Mouse (Mus musculus) cerebellum, adult 2 months (tissue): Measurements from ENCODE around the gene Igf1r. TPM values are rescaled to one million over a fixed set of nuclear protein-coding genes. Genes with fewer than 3 reads are reported as not detected.

Experiments
- DNase-seq, 2 experiments: peaks; one replicate each; pipeline ENCODE4 v3.0.0; 2021
- H3K27ac ChIP-seq: fragments of 200-500 bp; 2 replicates; pipeline ENCODE4 v1.5.1; 2012; ENCODE audit warnings: low read length, control low read depth, inconsistent platforms; ENCODE audit not compliant: insufficient read depth
- H3K27me3 ChIP-seq: fragments of 200-500 bp; 2 replicates; pipeline ENCODE4 v1.6.1; 2012; ENCODE audit warnings: inconsistent platforms, mild to moderate bottlenecking, low read length, moderate library complexity; ENCODE audit not compliant: control insufficient read depth, insufficient read depth
- H3K4me1 ChIP-seq: fragments of 200-500 bp; 2 replicates; pipeline ENCODE4 v1.6.1; 2011; ENCODE audit warnings: low read length; ENCODE audit not compliant: control insufficient read depth, insufficient read depth
- H3K4me3 ChIP-seq: fragments of 200-500 bp; replicated peaks from 2 replicates; pipeline ENCODE3; 2011; ENCODE audit warnings: mild to moderate bottlenecking, low read depth, low read length, control low read depth; ENCODE audit not compliant: insufficient read depth
- CTCF ChIP-seq: fragments of 200-500 bp; IDR thresholded peaks from 2 replicates; pipeline ENCODE4 v1.5.1; 2011; ENCODE audit warnings: low read depth, mild to moderate bottlenecking, control low read depth, low read length, moderate library complexity, borderline replicate concordance; ENCODE audit not compliant: insufficient read depth
- POLR2A ChIP-seq: fragments of 200-500 bp; IDR thresholded peaks from 2 replicates; pipeline ENCODE4 v1.6.1; 2011; ENCODE audit warnings: low read length, control low read depth, borderline replicate concordance; ENCODE audit not compliant: insufficient read depth
- WGBS: fragments of 180-500 bp; shearing (Covaris S2); methylation state at CpG from one replicate; pipeline ENCODE4 v1.1.7; 2018; 5-methylcytosine and 5-hydroxymethylcytosine counted together
- polyA plus RNA-seq: library from polyadenylated mRNA; depleted of rRNA; stranded (reverse); fragments of >200 nt; gene quantifications from 2 replicates; pipeline ENCODE4 v1.2.3, GENCODE M21; 2012

The Igf1r gene
- polyA plus RNA-seq, 1 experiment = 20.5 TPM

DNA sequence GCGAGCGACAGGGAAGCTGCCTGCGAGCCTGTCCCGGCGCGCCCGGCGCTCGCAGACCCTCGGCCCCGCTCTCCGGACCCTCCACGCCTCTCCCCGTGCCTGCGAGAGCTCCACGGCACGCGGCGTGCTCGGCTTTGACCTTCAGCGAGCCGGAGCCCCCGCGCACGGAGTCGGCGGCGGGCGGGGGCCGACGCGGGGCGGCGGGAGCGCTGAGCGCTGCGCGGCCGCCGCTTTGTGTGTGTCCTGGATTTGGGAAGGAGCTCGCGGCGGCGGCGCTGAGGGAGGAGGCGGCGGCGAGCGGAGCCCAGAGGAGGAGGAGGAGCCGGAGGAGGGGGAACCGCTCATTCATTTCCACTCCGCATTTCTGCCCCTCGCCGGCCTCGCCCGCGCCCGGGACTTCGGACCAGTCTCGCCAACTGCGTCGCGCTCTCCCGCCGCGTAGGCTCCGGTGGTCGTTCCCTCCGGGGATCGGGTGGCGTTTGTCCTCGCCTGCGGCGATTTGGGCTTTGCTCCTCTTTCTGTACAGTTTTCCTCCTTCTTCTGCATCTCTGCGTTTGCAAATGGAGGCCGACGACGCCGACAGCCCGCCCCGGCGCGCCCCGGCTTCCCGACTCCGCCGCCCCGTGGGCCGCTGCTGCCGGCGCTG lies 468 bp upstream of the Igf1r start:
- H3K4me3 ChIP-seq = peak overlapping the region; percentile 100
- WGBS = 1% methylated on average over 85 of the region's 91 CpGs
- peaks cover 2% of the 10 kb centered on the region; the same call in 1 of the 2 replicates for H3K4me1 ChIP-seq
- TF ChIP-seq CTCF (no peak), POLR2A (no peak)
- peak overlapping the region; percentile 100 for H3K27ac ChIP-seq
- H3K27me3 ChIP-seq = no peaks in the 10 kb centered on the region; the same call in 1 of the 2 replicates
- DNase-seq = peak; percentile 87 to 88

GRCm38 (mm10) chr7:67953764-67954242 lies 1.2 kb downstream of the Igf1r start:
- H3K4me1 ChIP-seq = peaks cover 6% of the 10 kb centered on the region; the same call in 1 of the 2 replicates
- DNase-seq = peak in 1 of 2 experiments; percentile 40
- under 1% methylated on average over 23 of the region's 23 CpGs for WGBS
- no peak overlapping the region for H3K27ac ChIP-seq
- peak overlapping the region; percentile 100 for H3K4me3 ChIP-seq
- no peaks in the 10 kb centered on the region; the same call in 1 of the 2 replicates for H3K27me3 ChIP-seq
- TF ChIP-seq POLR2A (no peak), CTCF (no peak)

DNA sequence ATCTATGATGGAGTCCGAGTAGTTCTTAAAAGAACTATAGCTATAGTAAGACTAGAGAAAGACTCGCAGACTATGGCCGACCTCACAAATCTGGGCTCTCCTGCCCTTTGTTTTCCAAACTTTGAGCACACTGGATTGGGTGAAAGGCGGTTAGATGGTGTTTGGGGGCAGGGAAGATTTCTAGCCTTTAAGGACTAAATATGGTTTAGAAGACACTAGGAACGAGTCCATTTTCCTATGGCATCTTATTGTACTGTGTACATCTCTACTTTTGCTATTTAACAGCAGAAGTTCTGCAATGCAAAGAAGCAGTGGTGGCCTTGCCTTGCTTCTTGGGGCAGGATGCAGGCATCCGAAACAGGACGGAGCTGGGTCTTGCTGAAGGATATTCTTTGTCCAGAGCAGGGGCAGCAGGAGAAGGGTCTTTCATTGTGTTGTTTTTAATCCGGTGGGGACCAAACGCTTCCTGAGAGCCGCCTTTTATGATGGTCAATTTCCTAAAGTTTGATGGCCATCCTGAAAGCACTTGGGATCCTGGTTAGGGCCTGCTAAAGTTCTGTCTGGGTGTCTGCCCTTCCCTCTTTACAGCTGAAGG lies 2.1 kb downstream of the Igf1r start:
- Histone ChIP-seq H3K27ac (no peak overlapping the region), H3K4me3 (peak overlapping the region; percentile 30), H3K4me1 (peaks cover 6% of the 10 kb centered on the region; the same call in 1 of the 2 replicates), H3K27me3 (no peaks in the 10 kb centered on the region)
- no peak for DNase-seq
- 24% methylated on average over 10 of the region's 10 CpGs for WGBS
- TF ChIP-seq POLR2A (no peak), CTCF (no peak)

DNA sequence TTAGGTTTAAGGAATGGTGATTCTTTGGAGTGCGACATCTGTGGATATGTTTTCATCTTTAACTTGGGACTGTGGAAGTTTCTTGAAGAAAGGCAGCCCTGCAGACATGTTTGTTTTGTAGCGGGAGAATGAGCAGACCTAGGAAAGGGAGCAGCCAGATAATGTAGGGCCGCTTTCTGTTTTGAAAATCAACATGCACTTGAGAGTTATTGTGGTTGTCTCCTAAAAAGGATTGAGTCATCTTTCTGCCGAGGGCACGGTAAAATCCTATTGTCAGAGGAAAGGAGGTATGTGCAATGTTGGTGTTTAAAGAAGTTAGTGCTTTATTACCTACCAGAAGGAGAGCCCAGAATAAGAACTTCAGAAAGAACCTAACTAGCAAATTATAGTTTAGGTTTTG lies 2.6 kb downstream of the Igf1r start:
- Histone ChIP-seq H3K4me3 (no peak overlapping the region), H3K27ac (no peak overlapping the region), H3K27me3 (no peaks in the 10 kb centered on the region), H3K4me1 (peaks cover 6% of the 10 kb centered on the region; the same call in 1 of the 2 replicates)
- no peak for DNase-seq
- 33% methylated on average over 5 of the region's 5 CpGs for WGBS
- TF ChIP-seq POLR2A (no peak), CTCF (no peak)

- Histone ChIP-seq H3K4me3 (no peak overlapping the region), H3K27ac (no peak overlapping the region), H3K27me3 (no peaks in the 10 kb centered on the region), H3K4me1 (peaks cover 6% of the 10 kb centered on the region; the same call in 1 of the 2 replicates)
- no peak for DNase-seq
- 85% methylated on average over 6 of the region's 6 CpGs for WGBS
- TF ChIP-seq CTCF (no peak), POLR2A (no peak)
These were observed 4.7 kb downstream of the Igf1r start for GRCm38 (mm10) chr7:67957376-67957775.

GRCm38 (mm10) chr7:67958045-67958444 lies 5.4 kb downstream of the Igf1r start:
- H3K4me3 ChIP-seq = no peak overlapping the region
- no peak overlapping the region for H3K27ac ChIP-seq
- DNase-seq = no peak
- TF ChIP-seq CTCF (no peak), POLR2A (no peak)
- H3K27me3 ChIP-seq = no peaks in the 10 kb centered on the region
- 28% methylated on average over 18 of the region's 18 CpGs for WGBS
- peaks cover 6% of the 10 kb centered on the region; the same call in 1 of the 2 replicates for H3K4me1 ChIP-seq

DNA sequence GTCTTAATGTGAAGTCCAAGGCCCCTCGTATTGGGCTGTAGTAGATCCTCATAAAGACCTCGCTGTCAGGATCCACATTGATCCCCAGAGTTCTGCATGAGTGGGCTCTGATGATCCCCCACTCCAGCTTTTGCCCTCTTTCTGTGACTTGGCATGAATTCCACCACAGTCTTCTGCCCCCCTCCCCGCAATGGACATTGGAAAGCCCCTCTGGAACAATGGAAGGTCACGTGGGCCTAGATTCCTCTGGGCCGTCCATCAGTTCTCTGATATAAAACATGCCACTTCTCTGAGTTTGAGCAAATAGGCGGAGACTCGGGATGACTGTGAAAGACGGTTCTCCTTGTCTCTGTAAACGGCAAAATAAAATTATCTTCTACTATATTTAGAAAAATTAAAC lies 8.1 kb downstream of the Igf1r start:
- no peak for TF ChIP-seq POLR2A
- no peak for TF ChIP-seq CTCF
- WGBS = 72% methylated on average over 9 of the region's 9 CpGs

More for the DNA sequence above, 8.1 kb downstream of the Igf1r start:
- no peak for DNase-seq
- Histone ChIP-seq H3K4me3 (no peak overlapping the region), H3K4me1 (peaks cover 7% of the 10 kb centered on the region), H3K27me3 (no peaks in the 10 kb centered on the region), H3K27ac (no peak overlapping the region)
